Mouse (Mus musculus) inflammation-experienced regulatory T-cells, adult 6 months (primary cell): ENCODE results near the gene Dapk1. TPM values are rescaled to one million over a fixed set of nuclear protein-coding genes. Genes with fewer than 3 reads are reported as not detected.

Experiments used
- ATAC-seq: one replicate; pipeline ENCODE4 v1.8.0; 2017
- polyA plus RNA-seq, 3 experiments: library from polyadenylated mRNA; unstranded; fragments of 100-300 nt; shearing (Covaris generic); gene quantifications; one replicate each; pipeline ENCODE4 v1.2.1; 2017

Gene Dapk1
- polyA plus RNA-seq, 3 experiments from 2014 or later, result 0.45 to 1.4 TPM; not detected in 1

GRCm38 (mm10) chr13:60695186-60695980 lies 93.6 kb downstream of the Dapk1 start:
- ATAC-seq, result no peak

GRCm38 (mm10) chr13:60696323-60696722 lies 94.6 kb downstream of the Dapk1 start:
- no peak for ATAC-seq

DNA sequence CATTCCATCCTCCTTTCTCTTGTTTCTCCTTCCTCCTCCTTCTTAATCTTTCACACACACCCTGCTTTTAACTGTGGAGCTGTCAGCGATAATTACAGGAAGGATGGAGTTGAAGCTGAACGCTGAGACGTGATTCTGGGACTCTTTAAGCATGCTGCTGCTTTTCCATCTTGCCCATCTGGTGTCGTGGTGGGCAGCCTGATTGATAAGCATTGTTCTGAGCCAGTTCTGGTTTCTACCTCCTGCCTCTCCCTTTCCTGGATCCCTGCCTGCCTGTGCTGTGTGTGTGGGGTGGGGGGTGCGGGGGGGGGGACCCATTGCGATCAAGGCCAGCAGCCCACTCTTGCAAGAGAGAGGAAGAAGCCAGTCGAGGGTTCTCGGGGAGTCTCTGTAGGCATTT lies 95.0 kb downstream of the Dapk1 start:
- no peak for ATAC-seq

DNA sequence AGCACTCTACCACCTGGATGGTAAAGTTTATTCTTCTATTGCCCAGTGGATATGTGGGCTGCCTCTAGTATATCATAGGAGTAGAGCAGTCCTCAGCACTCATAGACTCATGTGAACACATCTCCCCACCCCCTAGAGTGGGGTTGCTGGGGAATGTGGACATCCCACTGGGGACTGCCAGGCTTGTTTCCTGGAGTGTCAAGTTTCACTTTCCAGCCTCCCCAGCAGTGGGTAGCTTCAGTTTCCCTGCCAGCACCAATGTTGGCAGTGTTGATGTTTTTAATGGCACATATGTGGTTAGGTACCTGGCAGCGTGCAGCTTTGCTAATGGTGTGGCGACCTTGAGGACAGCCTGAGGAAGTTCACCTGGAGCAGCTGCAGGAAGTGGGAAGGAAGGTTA lies 96.3 kb downstream of the Dapk1 start:
- no peak for ATAC-seq

- ATAC-seq, result no peak
These were observed 100.0 kb downstream of the Dapk1 start for GRCm38 (mm10) chr13:60701671-60702171.

DNA sequence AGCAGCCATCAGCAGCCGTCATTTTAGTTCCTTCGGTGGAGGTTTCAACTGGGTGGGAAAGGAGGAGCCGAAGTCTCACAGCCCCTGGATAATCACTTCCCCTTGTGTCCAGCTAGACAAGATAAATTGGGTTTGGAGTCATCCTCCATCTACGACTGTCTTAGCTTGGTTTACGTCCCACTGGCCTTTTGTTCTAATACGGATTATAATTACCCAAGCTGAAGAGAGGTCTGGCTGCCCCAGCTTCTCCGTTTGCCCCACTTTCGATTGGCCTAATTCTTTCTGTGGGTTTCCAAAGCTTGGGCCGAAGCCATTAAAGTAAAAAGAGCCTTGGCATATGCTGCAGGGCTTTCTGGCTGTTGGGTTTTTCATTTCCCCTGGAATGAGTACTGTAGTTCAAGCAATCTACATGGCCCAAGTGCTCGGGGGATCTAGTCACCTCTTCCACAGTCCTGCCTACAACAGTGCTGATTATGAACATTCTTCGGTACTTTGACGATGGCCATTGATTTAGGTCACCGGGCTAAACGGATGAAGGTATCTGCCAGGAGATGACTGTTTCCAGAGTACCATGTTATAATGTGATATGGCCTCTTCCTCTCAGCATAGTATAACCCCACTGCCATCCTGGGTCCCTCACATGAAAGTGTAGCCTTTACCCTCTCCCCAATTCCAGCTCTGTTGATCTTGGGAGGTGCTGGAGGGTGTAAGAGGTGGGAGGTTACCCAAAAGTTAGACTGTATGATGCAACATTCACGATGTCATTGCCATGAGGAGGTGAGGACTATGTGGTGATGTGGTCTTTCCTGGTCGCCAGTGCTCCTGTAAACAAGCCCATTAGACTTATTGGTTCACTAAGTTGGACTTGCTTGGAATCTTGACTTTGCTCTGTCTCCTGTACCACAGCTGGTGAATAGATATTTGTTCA lies 106.1 kb downstream of the Dapk1 start:
- no peak for ATAC-seq

DNA sequence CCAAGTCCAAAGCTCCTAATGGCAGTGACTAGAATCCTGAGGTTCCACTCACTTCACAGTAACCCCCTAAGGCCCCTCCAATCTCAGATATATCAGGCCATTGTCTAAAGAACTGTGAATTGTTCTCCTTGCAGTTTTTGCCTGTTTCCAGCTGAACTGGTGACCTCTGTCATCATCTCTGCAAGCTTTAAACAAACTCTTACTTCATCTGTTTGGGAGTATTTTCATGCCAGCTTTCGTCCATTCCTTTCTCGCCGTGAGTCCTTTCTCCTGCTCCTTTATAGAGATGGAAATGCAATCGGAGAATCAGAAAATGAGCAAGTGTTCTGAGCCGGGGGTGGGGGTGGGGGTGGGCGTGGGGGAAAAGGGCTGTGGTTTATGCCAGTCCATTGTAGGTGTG lies 107.4 kb downstream of the Dapk1 start:
- ATAC-seq, result no peak

GRCm38 (mm10) chr13:60710963-60711362 lies 109.2 kb downstream of the Dapk1 start:
- ATAC-seq, result no peak

- no peak for ATAC-seq
These were observed 111.8 kb downstream of the Dapk1 start for GRCm38 (mm10) chr13:60713537-60713936.

DNA sequence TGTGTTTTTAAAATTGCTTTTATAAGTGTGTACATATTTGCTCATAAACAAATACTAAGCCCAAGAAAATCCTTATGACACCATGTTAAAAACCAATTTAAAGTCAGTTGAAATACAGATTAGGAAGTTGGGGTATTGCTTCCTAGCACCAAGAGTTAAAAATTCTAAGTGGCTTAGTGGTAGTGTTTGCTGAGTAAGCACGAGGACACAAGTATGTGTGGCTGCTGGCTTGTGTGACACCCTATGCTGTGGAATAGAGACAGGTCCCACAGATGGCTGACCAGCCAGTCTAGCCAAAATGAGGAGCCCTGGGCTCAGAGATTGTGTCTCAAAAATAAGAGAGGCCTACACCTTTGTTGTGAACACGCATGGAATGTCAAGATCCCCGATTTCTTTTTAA lies 114.4 kb downstream of the Dapk1 start:
- no peak for ATAC-seq

GRCm38 (mm10) chr13:60717421-60717820 lies 115.7 kb downstream of the Dapk1 start:
- no peak for ATAC-seq

GRCm38 (mm10) chr13:60719581-60719980 lies 117.8 kb downstream of the Dapk1 start:
- no peak for ATAC-seq

- no peak for ATAC-seq
These were observed 121.0 kb downstream of the Dapk1 start for GRCm38 (mm10) chr13:60722763-60723162.

- ATAC-seq, result no peak
These were observed 126.7 kb downstream of the Dapk1 start for GRCm38 (mm10) chr13:60728276-60729054.

GRCm38 (mm10) chr13:60729055-60729402 lies 127.3 kb downstream of the Dapk1 start:
- ATAC-seq, result no peak

- ATAC-seq, result no peak
These were observed 128.8 kb downstream of the Dapk1 start for GRCm38 (mm10) chr13:60730587-60730986.

- no peak for ATAC-seq
These were observed 129.3 kb downstream of the Dapk1 start for GRCm38 (mm10) chr13:60731001-60731400.

DNA sequence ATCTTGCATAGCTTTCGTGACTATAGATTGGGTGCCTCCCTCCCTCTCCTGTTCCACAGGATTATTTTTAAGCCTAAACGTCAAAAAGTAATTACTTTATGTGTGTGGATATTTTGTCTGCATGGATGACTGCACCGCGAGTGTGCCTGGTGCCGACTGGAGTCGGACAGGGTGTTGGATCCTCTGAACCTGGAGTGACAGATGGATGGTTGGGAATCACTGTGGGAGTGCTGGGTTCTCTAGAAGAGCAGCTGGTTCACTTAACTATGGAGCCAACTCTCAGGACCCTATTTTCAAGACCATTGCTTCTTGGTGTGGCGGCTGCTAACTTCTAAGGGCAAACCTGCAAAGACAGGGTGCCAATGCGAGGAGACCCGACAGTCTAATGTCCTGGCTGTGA lies 133.6 kb downstream of the Dapk1 start:
- no peak for ATAC-seq

DNA sequence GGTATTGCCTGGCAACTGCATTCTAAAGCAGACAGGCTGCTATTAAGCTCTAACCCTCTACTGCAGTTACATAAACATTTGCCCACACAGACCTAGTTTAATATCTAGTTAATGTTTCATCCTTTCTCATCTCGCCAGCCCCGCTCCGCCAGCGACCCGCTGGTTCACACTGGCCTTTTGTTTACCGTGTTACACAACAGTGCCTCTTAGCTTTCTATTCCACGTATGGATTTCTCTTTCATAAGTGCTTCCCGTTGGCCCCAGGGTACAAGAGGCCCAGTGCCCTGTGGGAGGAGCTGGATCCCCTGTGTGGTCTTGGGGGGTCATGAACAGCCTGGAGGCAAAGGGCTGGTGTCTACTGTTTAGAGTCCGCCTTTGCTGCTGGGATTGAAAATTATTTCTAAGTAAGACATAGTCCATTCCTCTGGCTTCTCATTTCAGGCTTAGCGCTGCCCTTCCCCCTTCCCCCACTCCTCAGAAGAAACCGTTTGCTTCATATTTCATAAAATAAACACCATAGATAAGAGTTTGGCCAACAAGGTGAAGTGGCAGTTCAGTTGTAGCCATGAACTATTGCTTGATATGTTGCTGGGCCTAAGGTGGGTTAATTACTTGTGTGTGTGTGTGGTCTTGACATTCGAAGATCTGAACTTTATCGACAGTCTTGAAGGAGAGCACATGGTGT lies 134.8 kb downstream of the Dapk1 start:
- ATAC-seq, result no peak

- peak; percentile 92 for ATAC-seq
These were observed 136.0 kb downstream of the Dapk1 start for GRCm38 (mm10) chr13:60737632-60738324.

DNA sequence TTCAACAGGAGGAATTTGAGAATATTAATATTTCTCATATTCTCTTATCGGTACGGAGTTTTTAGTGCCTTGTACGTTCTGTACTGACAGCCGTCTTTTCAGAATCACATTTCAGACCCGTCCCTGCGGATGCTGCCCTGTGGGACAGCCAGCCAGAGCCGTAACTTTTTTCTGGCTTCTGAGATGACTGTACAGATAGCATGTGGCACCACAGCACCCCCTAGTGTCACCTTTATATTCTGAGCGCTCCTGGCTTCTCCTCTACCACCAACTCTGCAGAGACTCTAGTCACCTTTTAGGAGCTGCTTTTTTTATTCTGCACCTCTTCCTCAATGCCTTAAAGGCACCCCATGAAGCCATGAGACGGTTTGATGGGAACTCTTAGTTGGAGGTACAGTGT lies 136.7 kb downstream of the Dapk1 start:
- peak; percentile 84 for ATAC-seq

GRCm38 (mm10) chr13:60740248-60740647 lies 138.5 kb downstream of the Dapk1 start:
- ATAC-seq, result no peak
